Mouse (Mus musculus): ENCODE results near the gene Gprc5d.

Gprc5d gene

DNA sequence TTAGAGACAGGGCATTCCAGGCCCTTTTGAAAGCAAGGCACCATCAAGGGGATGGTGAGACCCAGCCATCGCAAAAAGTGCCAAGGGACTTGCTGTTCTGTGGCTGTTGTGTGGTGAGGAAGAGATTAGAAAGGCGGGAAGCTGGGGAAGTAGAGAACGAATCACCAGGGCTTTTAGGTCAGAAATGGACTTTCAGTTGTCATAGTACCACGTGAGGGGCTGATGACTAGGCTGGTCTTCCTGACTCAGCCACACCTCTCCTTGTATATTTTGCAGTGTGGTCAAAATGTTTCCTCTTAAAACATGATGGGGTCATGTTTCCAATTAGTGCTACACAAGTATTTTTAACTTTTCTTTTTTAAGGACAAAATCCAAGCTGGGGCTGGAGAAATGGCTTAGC is 17.7 kb upstream of the Gprc5d start:
- no peak for DNase-seq (ENCODE audit: low spot score)

DNA sequence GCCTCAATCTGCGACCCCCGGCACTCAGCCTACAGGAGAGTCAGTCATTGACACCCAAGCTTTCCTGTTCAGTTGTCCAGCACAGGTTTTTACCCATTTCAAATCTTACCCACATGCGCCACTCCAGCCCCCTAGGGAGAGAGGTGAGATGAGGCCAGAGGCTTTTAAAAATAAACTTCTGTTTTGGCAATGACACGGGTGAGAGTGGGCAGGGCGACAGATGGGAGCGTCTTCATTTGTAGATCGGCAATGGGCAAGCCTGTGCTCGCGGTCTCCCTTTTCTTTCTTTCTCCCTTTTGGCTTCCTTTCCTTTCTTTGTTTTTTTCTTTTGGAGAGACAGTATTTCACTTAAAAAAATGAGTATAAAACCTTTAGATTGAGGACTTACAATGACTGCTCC is 15.4 kb upstream of the Gprc5d start:
- DNase-seq (ENCODE audit: low spot score) = no peak

DNA sequence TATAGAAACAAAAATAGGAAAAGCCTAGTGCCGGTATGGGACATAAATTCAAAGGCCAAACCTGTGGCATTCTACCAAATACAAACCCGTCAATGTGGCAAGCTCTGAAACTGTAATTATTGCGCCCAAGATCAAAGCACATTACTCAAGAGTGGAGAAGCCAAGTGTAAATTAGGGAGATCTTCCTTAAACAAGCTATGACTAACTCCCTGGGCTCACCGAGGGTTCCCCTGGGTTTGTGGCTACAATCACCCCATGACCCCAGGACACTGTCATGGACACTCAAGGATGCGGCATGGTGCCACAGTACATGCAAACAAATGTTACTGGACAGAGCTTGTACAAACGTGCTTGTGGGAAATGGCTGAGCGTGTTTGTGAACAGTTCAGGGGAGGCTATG is 15.0 kb upstream of the Gprc5d start:
- DNase-seq (ENCODE audit: low spot score) = no peak

DNA sequence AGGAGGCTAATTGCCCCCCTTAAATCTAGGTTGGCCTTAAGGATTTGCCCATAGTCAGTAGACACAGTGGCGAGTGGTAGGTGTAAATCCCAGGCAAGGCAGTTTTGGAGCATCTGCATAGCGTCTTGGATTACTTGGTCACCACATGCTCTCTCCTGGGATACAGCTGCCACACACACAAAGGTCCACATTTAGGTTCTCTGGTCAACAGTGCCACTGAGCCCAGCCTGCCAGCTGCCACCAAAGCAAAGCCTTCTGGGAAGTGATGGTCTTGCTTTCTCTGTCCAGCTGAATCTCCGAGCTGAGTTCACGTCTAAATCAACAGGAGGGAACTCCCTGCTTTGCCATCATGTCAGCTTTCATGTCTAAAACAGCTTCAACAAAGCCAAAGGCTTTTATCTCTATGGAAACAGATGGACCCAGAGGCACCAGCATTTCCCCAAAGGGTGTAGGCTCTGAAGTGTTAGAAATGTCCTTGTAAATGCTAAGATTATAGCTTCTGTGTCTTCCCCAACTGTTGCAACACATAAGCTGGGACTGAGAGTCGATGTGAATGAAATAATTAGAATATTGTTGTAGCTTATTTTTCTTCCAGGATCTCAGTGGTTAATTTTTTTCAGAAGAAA is 6.8 kb upstream of the Gprc5d start:
- DNase-seq (ENCODE audit: low spot score) = no peak

DNA sequence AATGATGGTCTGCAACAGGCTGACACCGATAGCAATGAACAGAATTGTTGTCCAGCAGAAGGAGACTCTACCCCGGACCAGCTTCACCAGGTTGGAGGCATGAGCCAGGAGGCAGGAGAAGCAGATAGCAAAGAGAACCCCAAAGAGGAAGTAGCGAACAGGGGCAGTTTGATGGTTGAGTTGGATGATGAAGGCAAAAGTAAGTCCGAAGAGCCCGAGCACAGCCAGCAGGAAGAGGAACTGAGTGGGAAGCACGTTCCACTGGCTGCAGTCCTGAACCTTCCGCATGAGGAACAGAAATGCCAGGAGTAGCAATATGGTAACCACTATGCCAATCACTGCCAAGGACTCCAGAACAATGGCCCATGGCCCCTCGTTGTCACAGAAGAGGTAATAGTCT is 1.6 kb downstream of the Gprc5d start:
- no peak for DNase-seq (ENCODE audit: low spot score)

DNA sequence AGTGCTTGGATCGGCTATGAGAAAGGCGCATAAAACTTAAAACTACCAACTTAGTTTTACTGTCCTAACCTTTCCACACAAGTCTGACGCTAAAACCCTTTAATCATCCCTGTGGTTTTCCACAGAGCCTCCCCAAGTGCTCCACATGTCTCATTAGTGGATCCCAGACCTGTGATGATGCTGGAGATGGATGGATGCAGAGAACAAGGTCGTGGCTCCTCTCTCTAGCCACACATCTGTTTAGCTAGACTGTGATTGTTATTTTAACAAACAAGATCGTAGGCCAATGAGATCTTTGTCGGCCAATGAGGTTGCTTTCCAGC is 5.0 kb downstream of the Gprc5d start:
- DNase-seq (ENCODE audit: low spot score) = no peak

DNA sequence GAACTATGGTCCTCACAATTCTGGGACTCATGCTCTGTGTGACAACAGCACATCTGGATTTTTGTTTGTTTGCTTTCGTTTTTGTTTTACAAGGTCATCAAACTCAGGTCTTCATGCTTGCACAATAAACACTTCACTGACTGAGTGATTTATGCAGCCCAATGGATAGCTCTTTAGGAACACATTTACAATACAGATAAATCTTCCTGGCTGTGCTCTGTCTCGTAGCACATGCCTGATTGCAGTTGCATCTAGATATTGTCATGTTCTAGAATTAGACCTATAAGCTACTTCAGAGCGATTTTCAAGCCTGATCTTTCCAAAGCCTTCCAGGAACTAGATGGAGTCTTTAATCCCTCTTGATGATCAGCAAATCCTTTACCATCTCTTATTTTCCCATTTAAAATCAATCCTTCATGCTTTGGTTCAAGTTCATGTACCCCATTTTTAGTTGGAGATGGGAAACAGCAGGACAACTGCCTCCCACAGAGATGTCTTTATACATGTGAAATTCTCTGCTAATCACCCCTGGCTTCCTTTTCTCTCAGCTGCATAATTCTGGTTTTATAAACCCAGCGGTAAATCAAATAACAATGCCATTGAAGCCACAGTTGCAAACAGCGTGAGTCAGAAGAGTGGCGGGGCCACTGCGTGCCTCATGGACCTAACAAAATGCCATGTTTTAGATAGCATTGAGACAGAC is 5.5 kb downstream of the Gprc5d start:
- no peak for DNase-seq (ENCODE audit: low spot score)

DNA sequence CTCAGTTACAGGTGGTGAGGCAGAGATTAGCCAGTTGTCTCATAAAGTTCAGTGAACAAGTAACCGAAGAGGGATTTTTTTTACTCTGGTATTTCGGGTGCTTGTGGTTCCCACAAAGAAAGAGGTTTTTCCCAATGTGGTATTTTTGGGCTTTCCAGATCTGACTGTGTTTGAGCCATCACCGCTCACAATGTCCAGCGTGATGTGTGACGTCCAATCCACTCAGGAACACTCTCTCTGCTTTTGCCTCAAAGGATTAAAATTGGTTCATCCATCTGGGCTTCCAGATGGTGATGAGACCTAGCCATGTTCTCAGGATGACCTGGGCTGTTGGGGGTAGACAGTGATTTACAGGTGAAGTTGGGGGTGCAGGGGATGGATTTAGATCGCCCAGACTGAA is 11.1 kb downstream of the Gprc5d start:
- DNase-seq (ENCODE audit: low spot score) = no peak

DNA sequence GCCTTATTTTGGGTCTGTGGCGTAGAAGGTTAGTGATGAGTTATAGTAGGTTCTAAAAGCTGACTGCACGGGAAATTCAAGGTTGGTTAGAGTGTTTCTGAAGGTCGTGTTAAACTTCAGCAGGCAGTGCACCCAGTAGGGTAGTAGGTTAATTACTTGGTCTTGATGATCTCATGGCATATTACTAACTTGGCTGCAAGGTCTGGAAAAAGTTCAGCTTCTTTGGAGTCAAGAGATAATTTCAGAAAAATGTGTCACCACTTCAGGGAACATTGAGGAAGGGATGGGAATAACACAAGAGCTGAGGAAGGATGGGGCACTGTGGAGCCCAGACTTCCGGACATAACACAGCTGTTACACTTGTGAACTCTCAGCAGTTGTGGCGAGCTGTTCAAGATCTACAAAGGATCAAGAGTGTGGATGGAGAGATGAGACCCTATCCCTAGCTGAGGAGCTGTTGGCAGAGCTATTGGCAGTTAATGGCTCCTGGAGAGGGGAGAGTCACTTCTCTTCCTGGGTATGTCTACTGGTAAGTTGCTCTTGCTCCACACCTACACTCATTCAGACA is 15.3 kb downstream of the Gprc5d start:
- DNase-seq (ENCODE audit: low spot score) = peak; percentile 10

DNA sequence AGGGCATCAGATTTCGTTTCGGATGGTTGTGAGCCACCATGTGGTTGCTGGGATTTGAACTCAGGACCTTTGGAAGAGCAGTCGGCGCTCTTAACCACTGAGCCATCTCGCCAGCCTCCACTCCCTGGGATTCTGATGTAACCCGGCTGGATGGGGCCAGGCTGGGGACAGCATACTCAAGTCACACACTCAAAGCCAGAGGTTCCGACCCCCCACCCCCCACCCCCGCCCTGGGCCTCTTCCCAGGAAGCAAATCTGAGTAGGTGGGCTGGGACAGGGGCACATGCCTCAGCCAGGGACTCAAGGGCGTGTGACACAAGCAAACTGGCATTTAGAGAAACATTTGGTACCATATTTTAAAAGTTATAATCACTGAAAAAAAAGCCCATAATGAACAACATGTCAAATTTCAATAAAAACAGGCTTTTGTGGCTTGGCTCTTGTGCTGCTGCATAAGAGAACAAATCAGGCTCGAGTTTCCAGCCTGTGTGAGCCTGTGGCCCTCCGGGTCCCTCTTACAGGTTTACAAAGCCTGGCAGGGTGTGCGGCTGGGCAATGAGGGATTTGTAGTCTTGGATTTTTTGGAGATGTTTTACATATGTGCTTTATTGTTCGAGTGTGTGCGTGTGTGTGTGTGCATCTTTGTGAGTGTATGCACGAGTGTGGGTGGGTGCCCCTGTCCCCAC is 17.2 kb downstream of the Gprc5d start:
- no peak for DNase-seq (ENCODE audit: low spot score)

DNA sequence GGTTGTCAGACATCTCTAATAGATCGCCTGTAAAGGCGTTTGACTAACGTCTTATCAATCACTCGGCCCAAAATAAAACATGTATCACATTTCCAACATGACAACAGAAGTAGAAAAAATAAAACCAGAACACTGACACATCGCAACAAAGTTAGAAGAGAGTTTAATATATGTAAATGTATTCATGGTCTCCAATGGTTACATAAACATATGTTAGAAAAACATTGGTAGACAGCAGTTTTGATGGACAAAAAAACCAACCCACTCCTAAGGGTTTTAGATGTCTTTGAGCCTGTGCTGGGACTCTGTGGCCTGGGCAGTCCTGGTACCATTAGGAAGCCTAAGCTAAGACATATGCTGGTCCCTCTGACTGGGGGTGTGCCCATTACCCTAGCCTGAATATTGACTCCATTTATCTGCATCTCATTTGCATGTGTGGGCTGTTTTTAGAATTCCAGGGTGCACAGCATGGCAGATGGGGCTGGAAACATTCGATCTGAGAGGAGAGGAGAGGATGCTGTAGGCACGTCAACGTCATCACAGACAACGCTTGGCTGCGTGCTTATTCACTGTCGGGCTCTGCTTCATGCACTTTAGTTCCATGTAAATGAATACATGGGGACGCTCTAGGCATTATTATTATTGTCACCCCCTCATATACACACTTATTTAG is 25.1 kb downstream of the Gprc5d start:
- no peak for DNase-seq (ENCODE audit: low spot score)

DNA sequence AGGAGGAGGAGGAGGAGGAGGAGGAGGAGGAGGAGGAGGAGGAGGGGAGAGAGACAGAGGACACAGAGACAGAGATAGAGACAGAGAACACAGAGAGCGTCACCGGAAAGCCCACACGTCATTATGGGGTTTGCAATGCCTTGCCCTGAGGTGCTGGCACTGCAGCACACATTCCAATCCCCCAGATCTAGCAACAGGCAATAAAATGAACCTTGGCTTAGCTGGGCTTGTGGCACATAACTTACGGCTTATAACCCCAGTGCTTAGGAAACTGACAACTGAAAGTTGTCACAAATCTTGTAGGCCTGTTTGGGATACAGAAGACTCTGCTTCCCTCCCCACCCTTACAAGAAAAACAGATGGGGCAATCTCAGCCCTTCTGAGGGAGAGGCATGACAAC is 27.4 kb downstream of the Gprc5d start:
- no peak for DNase-seq (ENCODE audit: low spot score)

DNA sequence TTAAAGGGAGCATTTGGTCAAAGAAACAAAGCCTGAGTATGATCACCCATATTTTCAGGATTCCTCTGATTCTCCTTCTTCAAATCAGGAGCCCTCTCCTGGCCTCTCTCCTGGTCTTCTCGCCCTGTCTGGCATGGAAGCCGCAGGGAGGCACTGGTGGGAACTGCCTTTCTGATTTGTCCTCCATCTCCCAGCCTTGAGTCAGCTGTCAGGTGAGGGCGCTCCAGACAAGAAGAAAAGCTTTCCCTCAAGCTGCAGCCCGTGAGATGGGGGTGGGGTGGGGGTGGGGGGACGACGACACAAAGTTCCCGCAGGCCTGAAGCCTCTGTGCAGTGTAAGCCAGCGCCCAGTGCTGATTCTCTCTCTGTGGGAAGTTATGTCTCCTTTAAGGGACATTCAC is 28.3 kb downstream of the Gprc5d start:
- DNase-seq (ENCODE audit: low spot score) = no peak

DNA sequence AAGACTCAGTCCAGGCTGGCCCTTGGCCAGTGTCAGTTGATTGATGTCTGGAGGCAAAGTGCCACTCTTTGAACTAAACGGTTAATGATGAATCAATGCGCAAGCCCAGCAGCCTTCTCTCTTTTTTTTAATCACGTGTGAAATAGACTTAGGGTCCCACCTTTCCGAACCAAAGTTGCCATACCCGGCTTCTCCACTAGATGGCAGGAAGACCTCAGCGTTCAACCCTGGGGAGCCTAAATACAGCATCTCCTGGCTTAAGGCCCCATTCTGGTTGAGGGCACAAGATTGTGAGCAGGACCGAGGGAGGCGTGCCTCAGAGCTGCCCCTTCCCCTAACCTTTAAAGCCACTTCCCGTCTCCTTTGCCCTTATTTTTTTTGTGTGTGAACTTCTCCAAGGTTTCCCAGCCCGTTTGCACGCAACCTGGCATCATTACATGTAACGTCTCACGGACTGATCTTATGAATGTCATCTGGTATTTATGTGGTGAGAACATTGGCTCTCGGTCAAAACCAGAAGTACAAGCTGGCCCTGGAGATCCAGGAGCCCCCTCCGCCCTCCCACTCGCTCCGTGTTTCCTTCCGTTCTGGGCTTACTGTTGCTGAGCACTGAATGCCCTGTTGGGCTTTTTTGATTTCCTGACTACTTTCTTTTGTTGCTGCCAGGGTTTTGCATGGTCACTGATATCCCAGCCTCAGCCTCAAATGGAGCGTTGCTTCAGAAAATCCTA is 30.2 kb downstream of the Gprc5d start:
- DNase-seq (ENCODE audit: low spot score) = peak; percentile 67

DNA sequence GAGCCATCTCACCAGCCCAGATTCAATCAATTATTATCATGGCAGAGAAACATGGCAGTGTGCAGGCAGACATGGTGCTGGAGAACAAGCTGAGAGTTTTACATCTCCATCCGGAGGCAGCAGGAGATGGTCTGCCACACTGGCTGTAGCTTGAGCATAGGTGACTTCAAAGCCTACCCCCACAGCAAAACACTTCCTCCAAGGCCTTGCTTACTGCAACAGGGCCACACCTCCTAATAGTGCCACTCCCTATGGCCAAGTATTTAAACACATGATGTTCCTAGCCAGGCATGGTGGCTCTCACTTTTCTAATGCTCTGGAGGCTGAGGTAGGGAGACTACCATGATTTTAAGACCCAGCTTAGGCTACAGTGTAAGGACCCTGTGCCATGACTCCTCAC is 32.4 kb downstream of the Gprc5d start:
- no peak for DNase-seq (ENCODE audit: low spot score)

DNA sequence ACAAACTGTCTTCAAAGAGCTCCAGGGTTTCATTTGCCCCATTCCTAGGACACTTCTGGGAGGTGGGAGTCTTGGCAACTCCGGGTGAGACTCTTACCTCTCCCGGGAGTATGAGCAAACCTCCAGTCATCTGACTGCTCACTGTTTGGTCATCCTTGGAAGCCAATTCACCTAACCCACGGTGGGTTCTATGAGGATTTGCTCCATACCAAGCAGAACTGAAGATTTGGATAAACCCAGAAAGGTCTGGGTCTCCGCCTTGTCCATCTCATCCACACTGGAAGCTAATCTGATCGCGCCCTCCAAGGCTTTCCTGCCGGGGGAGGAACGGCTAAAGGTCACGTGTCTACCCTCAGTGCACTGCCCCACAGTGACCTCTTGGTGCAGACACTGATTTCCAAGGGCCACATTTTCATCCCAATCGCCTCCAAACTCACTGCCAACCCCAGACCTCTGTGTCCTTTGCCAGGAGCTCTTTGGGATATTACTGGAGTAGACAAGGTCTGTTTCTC is 34.0 kb downstream of the Gprc5d start:
- DNase-seq (ENCODE audit: low spot score) = no peak

DNA sequence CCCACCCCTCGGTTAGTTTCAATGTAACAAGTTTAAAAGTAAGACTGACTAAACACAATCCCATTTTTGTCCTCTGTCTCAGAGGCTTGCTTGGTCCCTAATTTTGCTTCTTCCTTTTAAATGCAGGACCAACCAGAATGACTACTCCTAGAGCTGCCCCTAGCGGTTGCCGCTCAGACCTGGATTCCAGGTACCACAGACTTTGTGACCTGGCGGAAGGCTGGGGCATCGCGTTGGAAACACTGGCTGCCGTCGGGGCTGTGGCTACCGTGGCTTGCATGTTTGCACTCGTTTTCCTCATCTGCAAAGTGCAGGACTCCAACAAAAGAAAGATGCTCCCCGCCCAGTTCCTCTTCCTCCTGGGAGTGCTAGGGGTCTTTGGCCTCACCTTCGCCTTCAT is 39.7 kb downstream of the Gprc5d start:
- DNase-seq (ENCODE audit: low spot score) = no peak

DNA sequence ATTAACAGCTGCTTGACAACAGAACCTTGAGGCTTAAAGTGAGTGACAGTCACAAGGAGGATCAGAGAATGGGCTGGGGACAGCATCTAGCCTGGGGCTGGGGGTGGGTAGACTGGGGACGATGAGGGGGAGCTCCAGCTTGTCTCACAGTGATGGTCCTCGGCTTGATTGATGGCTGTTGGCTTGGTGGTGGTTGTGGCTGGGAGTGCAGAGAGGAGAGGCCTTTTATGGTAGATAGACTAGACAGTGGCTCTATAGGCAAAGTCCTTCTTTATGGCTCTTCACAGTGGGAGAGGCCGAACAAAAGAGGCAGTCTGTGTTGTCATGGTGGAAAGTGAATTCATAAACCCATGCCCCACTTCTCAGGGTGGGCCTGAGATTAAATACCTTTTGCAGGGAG is 41.9 kb downstream of the Gprc5d start:
- no peak for DNase-seq (ENCODE audit: low spot score)

DNA sequence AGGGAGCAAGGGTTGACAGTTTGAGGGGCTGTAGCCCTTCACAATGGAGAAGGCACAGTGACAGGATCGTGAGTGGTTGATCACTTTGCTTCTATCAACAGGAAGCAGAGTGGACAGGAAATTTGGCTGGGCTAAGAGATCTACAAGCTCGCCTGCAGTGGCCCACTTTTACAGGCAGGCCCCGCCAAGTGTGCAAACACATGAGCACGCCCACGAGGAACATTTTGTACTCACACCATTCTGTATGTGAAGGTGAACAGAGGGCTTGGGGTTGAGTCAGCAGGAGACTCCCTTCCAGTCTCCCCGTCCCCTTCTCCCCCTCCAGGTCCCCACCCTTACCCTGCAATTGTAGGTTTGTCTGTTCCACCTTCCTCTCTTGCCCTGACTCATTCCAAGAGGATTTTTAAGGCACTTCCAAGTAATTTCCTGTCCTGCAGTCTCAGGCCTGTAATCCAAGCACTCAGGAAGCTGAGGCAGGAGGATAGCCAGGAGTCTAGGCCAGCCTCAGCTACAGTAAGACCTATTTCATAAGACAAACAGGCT is 43.6 kb downstream of the Gprc5d start:
- peak; percentile 56 for DNase-seq (ENCODE audit: low spot score)

DNA sequence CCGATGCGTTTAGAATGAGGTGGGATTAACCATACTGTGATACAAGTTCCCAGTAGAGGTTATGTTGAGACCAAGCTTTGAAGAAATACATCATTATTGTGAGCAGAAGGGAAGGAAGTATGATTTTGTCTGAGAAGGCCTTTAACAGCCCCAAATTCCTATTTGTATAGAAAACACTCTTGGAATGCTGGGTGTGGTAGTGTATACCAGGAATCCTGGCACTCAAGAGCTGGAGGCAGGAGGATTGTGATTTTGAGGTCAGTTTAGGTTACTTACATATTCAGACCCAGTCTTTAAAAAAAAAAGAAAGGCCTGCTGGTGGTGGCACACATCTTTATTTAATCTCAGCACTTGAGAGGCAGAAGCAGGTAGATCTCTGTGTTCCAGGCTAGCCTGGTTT is 47.7 kb downstream of the Gprc5d start:
- DNase-seq (ENCODE audit: low spot score) = no peak

DNA sequence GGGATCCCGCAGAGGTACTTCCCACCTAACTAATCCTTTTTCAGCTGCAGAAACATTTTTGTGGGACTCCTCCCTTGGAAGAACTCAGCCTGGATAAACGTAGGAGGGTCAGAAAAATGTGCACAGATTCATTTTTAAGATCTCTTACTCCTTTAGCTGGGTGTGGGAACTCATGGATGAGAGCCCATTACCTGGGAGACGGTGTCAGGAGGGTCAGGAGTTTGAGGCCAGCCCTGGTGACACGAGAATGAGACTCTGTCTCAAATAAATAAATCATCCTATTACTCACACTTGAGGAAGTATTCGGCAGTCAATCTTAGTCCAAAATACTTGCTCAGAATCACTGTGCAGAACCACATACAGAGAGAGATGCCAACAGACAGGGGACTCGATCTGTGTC is 48.2 kb downstream of the Gprc5d start:
- DNase-seq (ENCODE audit: low spot score) = no peak

DNA sequence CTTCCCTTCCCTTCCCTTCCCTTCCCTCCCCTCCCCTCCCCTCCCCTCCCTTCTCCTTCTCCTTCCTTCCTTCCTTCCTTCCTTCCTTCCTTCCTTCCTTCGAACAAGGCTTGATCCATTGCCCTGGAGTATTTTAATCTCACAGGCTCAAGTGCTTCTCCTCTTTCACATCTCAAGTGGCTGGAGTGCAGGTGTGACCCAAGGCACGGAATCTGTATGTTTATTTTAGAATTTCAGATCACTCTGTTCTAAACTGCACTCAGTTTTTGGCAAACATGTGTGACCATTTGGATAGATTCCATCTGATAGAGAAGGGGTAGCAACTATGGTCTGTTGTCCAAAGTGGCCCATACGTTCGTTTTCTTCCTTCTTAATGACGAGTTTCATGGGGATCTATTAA is 49.9 kb downstream of the Gprc5d start:
- peak; percentile 86 for DNase-seq (ENCODE audit: low spot score)

Measured in lung, postnatal 25 days (tissue).